Mouse (Mus musculus): ENCODE data around the gene Zfp263. TPM values are rescaled to one million over a fixed set of nuclear protein-coding genes. Genes with fewer than 3 reads are reported as not detected.

Zfp263 gene
- total RNA-seq, 2 experiments from 2014 or later, result 18.1 to 23.8 TPM

Other genes starting within 250 kb of the Zfp263 start
- gene Olfr161, start 153.1 kb upstream of the Zfp263 start, total RNA-seq (2021), result not detected
- gene Mefv, start 26.0 kb upstream of the Zfp263 start, total RNA-seq (2021), result not detected
- gene Olfr15, start 86.8 kb downstream of the Zfp263 start, total RNA-seq (2021), result not detected
- 10 to 100 TPM in 1 of 2 experiments, 1 to 10 TPM in 1; 2.5 to 12.0 TPM for gene Zfp174, start 103.2 kb downstream of the Zfp263 start, total RNA-seq (2021)
- 100 to 1,000 TPM in 1 of 2 experiments, 10 to 100 TPM in 1; 74.8 to 115 TPM for gene Naa60, start 128.3 kb downstream of the Zfp263 start, total RNA-seq (2021)
- gene Zfp597, start 140.5 kb downstream of the Zfp263 start, total RNA-seq (2021), result 10 to 100 TPM; 14.1 to 21.7 TPM
- gene Gm20695, start 140.6 kb downstream of the Zfp263 start, total RNA-seq (2021), result 1 to 10 TPM; 1.3 to 1.5 TPM
- gene 1700037C18Rik, start 164.6 kb downstream of the Zfp263 start, total RNA-seq (2021), result 1 to 10 TPM; 3.2 to 4.0 TPM
- gene Cluap1, start 164.7 kb downstream of the Zfp263 start, total RNA-seq (2021), result 10 to 100 TPM; 16.9 to 20.8 TPM
- gene Nlrc3, start 232.5 kb downstream of the Zfp263 start, total RNA-seq (2021), result 1 to 10 TPM; 3.1 to 3.8 TPM